Mouse (Mus musculus) limb, embryonic 14.5 days (tissue): ENCODE data around the gene Mcrip1. TPM values are rescaled to one million over a fixed set of nuclear protein-coding genes. Genes with fewer than 3 reads are reported as not detected.

ENCODE experiments used
- ATAC-seq: fragments of 200-750 bp; cut with Nextera tagmentation; 2 replicates; pipeline ENCODE4 v1.8.0; 2017; ENCODE audit warnings: low read depth, moderate number of reproducible peaks, moderate TSS enrichment; ENCODE audit not compliant: low FRiP score
- DNase-seq: peaks from one replicate; pipeline ENCODE4 v3.0.0-alpha.2; 2015; ENCODE audit warnings: low spot score
- H3K27ac ChIP-seq: fragments of 300-500 bp; sonication (generic); replicated peaks from 2 replicates; pipeline ENCODE4 v1.5.1; 2014; ENCODE audit warnings: low read depth, mild to moderate bottlenecking, low read length, moderate library complexity, mixed read lengths
- H3K27me3 ChIP-seq: fragments of 300-500 bp; sonication (generic); 2 replicates; pipeline ENCODE4 v1.6.1; 2014; ENCODE audit warnings: low read length, mixed read lengths; ENCODE audit not compliant: control insufficient read depth, insufficient read depth
- H3K36me3 ChIP-seq: fragments of 300-500 bp; sonication (generic); 2 replicates; pipeline ENCODE4 v1.6.1; 2014; ENCODE audit warnings: mild to moderate bottlenecking, low read length, moderate library complexity, mixed read lengths; ENCODE audit not compliant: control insufficient read depth, insufficient read depth
- H3K4me1 ChIP-seq: fragments of 300-500 bp; sonication (generic); 2 replicates; pipeline ENCODE4 v1.6.1; 2014; ENCODE audit warnings: antibody characterized with exemption, low read length, mixed read lengths; ENCODE audit not compliant: control insufficient read depth, insufficient read depth
- H3K4me2 ChIP-seq: fragments of 300-500 bp; sonication (generic); replicated peaks from 2 replicates; pipeline ENCODE4 v1.6.1; 2014; ENCODE audit warnings: low read depth, mild to moderate bottlenecking, low read length, moderate library complexity; ENCODE audit not compliant: severe bottlenecking
- H3K4me3 ChIP-seq: fragments of 300-500 bp; sonication (generic); replicated peaks from 2 replicates; pipeline ENCODE4 v1.5.1; 2014; ENCODE audit warnings: low read length
- H3K9ac ChIP-seq: fragments of 300-500 bp; sonication (generic); 2 replicates; pipeline ENCODE4 v1.6.1; 2014; ENCODE audit warnings: mild to moderate bottlenecking, low read depth, low read length, moderate library complexity; ENCODE audit not compliant: severe bottlenecking
- H3K9me3 ChIP-seq: fragments of 300-500 bp; sonication (generic); 2 replicates; pipeline ENCODE4 v1.6.1; 2016; ENCODE audit warnings: low read length; ENCODE audit not compliant: control insufficient read depth
- POLR2A ChIP-seq: fragments of 200-500 bp; IDR thresholded peaks from 2 replicates; pipeline ENCODE4 v1.8.0; 2012; ENCODE audit warnings: inconsistent platforms, mild to moderate bottlenecking, moderate library complexity, borderline replicate concordance; ENCODE audit not compliant: insufficient read depth, insufficient read length; ENCODE audit errors: extremely low read depth
- WGBS: fragments of 180-500 bp; shearing (Covaris S2); extraction: QIAGEN DNeasy Blood & Tissue Kit; methylation state at CpG from one replicate; pipeline ENCODE4 v1.1.7; 2014; 5-methylcytosine and 5-hydroxymethylcytosine counted together
- polyA plus RNA-seq, 2 experiments: library from polyadenylated mRNA; depleted of rRNA in 1 of 2; stranded (reverse) in 1 of 2; unstranded in 1 of 2; fragments of >200 nt; fragmentation: Nextera tagmentation in 1 of 2; extraction: Ambion mirVana in 1 of 2; gene quantifications; 2 replicates each; pipeline versions ENCODE4 v1.2.1 to v1.2.3; 2012 to 2014

Gene Mcrip1
- polyA plus RNA-seq, 2 experiments: 203 to 271 TPM

GRCm38 (mm10) chr11:120539285-120540014 lies 10.1 kb downstream of the Mcrip1 start:
- Histone ChIP-seq H3K4me3 (no peak overlapping the region), H3K36me3 (peaks cover 32% of the 10 kb centered on the region), H3K4me1 (peaks cover 16% of the 10 kb centered on the region), H3K27ac (peak overlapping the region; percentile 54), H3K27me3 (no peaks in the 10 kb centered on the region), H3K4me2 (no peak overlapping the region), H3K9me3 (no peaks in the 10 kb centered on the region), H3K9ac (peak overlapping the region; percentile 25; the same call in 1 of the 2 replicates)
- ATAC-seq (peak; percentile 21; the same call in 1 of the 2 replicates), DNase-seq (no peak)
- WGBS: 27% methylated on average over 10 of the region's 10 CpGs
- TF ChIP-seq POLR2A: no peak

GRCm38 (mm10) chr11:120538955-120539284 lies 10.6 kb downstream of the Mcrip1 start:
- peaks cover 16% of the 10 kb centered on the region for H3K4me1 ChIP-seq
- ATAC-seq (no peak), DNase-seq (no peak)
- 57% methylated on average over 8 of the region's 8 CpGs for WGBS
- peak overlapping the region; percentile 54 for H3K27ac ChIP-seq
- no peak overlapping the region for H3K4me2 ChIP-seq
- no peak for TF ChIP-seq POLR2A
- no peaks in the 10 kb centered on the region for H3K9me3 ChIP-seq
- peaks cover 27% of the 10 kb centered on the region for H3K36me3 ChIP-seq
- H3K4me3 ChIP-seq: no peak overlapping the region
- H3K9ac ChIP-seq: no peak overlapping the region
- H3K27me3 ChIP-seq: no peaks in the 10 kb centered on the region

GRCm38 (mm10) chr11:120538485-120538884 lies 11.0 kb downstream of the Mcrip1 start:
- Histone ChIP-seq H3K9ac (no peak overlapping the region), H3K27me3 (no peaks in the 10 kb centered on the region), H3K4me1 (peaks cover 16% of the 10 kb centered on the region), H3K4me3 (no peak overlapping the region), H3K36me3 (peaks cover 23% of the 10 kb centered on the region), H3K27ac (peak overlapping the region; percentile 54; the same call in 1 of the 2 replicates), H3K4me2 (no peak overlapping the region), H3K9me3 (no peaks in the 10 kb centered on the region)
- no peak for TF ChIP-seq POLR2A
- DNase-seq (peak; percentile 38), ATAC-seq (no peak)
- 69% methylated on average over 3 of the region's 3 CpGs for WGBS

- peaks cover 21% of the 10 kb centered on the region for H3K4me1 ChIP-seq
- H3K9ac ChIP-seq: no peak overlapping the region
- H3K4me3 ChIP-seq: no peak overlapping the region
- no peak for TF ChIP-seq POLR2A
- H3K36me3 ChIP-seq: no peaks in the 10 kb centered on the region
- H3K4me2 ChIP-seq: no peak overlapping the region
- no peak for DNase-seq
- 69% methylated on average over 3 of the region's 3 CpGs for WGBS
- H3K27me3 ChIP-seq: peaks cover 17% of the 10 kb centered on the region
- no peak for ATAC-seq
- H3K9me3 ChIP-seq: no peaks in the 10 kb centered on the region
- H3K27ac ChIP-seq: no peak overlapping the region
These were observed 13.7 kb downstream of the Mcrip1 start for GRCm38 (mm10) chr11:120535804-120536203.

- H3K27me3 ChIP-seq: peaks cover 23% of the 10 kb centered on the region
- DNase-seq (no peak), ATAC-seq (no peak)
- no peak overlapping the region for H3K4me3 ChIP-seq
- no peak overlapping the region for H3K27ac ChIP-seq
- H3K9me3 ChIP-seq: no peaks in the 10 kb centered on the region
- H3K36me3 ChIP-seq: no peaks in the 10 kb centered on the region
- 85% methylated on average over 3 of the region's 3 CpGs for WGBS
- peaks cover 24% of the 10 kb centered on the region for H3K4me1 ChIP-seq
- no peak for TF ChIP-seq POLR2A
- H3K4me2 ChIP-seq: no peak overlapping the region
- no peak overlapping the region for H3K9ac ChIP-seq
These were observed 14.4 kb downstream of the Mcrip1 start for GRCm38 (mm10) chr11:120535145-120535544.
